Mouse (Mus musculus): ENCODE measurements at regions not wholly inside any gene's neighbourhood (a gene's known extent, or its start where the extent isn't known, plus 50 kb on each side); places are given as distances from the start of the nearest gene placed in this dataset.

GRCm38 (mm10) chr8:64496333-64497213 lies 196.3 kb downstream of the Cpe start:
- TF ChIP-seq CTCF (conservative IDR thresholded peaks at IDR 0.05; ENCODE audit: insufficient read depth, insufficient read length, low read depth, low read length) (no peak), POLR2A (IDR thresholded peaks at IDR 0.05; ENCODE audit: low read depth, low read length) (no peak)
